Mouse (Mus musculus): ENCODE results near the gene Gm11232. TPM values are rescaled to one million over a fixed set of nuclear protein-coding genes. Genes with fewer than 3 reads are reported as not detected.

Gm11232 gene
- not detected in 2 replicates for polyA plus RNA-seq (2015; fragmentation: Nextera tagmentation; extraction: Ambion mirVana)

DNA sequence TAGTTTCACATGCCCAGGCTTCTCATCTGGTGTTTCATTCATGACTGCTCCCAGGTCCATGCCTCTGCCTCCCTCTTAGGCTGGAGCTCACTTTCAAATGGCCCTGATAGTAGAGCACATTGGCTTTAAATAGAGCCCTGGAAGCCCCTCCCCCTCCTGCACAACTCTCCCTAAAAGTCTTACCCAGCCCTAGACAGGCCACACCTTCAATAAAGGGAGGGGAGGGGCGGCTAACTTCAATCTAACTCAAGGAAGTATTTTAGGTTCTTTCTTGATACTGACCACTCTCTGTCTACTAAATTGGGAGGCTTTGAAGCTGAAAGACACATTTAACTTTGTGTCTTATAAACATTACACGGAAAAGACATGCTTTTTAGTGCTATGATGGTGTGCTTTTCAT, at the start of gene Gm11232:
Gene Gm11232, minus strand, starts transcription at position 101 of the 400 bp plus-strand sequence.
- H3K27ac ChIP-seq (ENCODE audit: low read length): no peak within 1 kb of the TSS
- ATAC-seq (ENCODE audit: low read depth): no peak
- 44% methylated on average over 2 of the region's 2 CpGs for WGBS (ENCODE audit: insufficient replicate concordance)

GRCm38 (mm10) chr4:71805977-71806534, 48.3 kb upstream of the Gm11232 start:
- H3K27ac ChIP-seq (ENCODE audit: low read length): no peak overlapping the region
- ATAC-seq (ENCODE audit: low read depth): no peak
- H3K9ac ChIP-seq (ENCODE audit: low read depth, low read length): no peak overlapping the region
- no peaks in the 10 kb centered on the region for H3K36me3 ChIP-seq (ENCODE audit: control insufficient read depth, insufficient read depth)
- H3K4me3 ChIP-seq (ENCODE audit: low read depth, low read length): no peak overlapping the region
- no peaks in the 10 kb centered on the region for H3K27me3 ChIP-seq (ENCODE audit: control insufficient read depth, insufficient read depth, low read depth, low read length)
- H3K9me3 ChIP-seq (replicated peaks; ENCODE audit: control insufficient read depth, low read length): no peaks in the 10 kb centered on the region
- H3K4me2 ChIP-seq (ENCODE audit: low read depth, low read length): no peak overlapping the region
- 44% methylated on average over 2 of the region's 2 CpGs for WGBS (ENCODE audit: insufficient replicate concordance)
- no peaks in the 10 kb centered on the region for H3K4me1 ChIP-seq (ENCODE audit: control insufficient read depth, low read depth, low read length)

More for the DNA sequence above, at the start of gene Gm11232:
- no peak within 1 kb of the TSS for H3K9ac ChIP-seq (ENCODE audit: low read depth, low read length)
- H3K4me3 ChIP-seq (ENCODE audit: low read depth, low read length): no peak within 1 kb of the TSS
- no peaks in the 10 kb centered on the region for H3K4me1 ChIP-seq (ENCODE audit: control insufficient read depth, low read depth, low read length)
- no peaks in the 10 kb centered on the region for H3K9me3 ChIP-seq (replicated peaks; ENCODE audit: control insufficient read depth, low read length)
- H3K36me3 ChIP-seq (ENCODE audit: control insufficient read depth, insufficient read depth): no peaks in the 10 kb centered on the region
- H3K4me2 ChIP-seq (ENCODE audit: low read depth, low read length): no peak within 1 kb of the TSS
- H3K27me3 ChIP-seq (ENCODE audit: control insufficient read depth, insufficient read depth, low read depth, low read length): no peaks in the 10 kb centered on the region

DNA sequence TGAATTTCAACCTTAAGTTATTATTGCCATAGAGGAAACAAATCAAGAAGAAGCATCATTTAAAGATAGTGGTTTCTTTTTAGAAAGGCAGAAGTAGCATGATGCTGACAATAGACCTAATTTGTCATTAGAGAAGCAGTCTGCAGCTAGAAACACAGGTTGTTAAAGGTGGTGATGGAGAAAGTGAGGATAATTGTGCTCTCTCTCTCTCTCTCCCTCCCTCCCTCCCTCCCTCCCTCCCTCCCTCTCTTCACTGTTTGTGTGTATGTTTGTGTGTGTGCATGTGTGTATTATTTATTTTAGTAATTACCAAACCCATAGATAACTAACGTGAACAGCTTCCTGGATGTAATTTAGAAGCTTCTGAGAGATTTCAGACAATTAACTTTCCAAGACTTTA, 7.8 kb upstream of the Gm11232 start:
- no peak for ATAC-seq (ENCODE audit: low read depth)
- no peak overlapping the region for H3K27ac ChIP-seq (ENCODE audit: low read length)
- no peak overlapping the region for H3K4me2 ChIP-seq (ENCODE audit: low read depth, low read length)
- H3K4me3 ChIP-seq (ENCODE audit: low read depth, low read length): no peak overlapping the region
- H3K9ac ChIP-seq (ENCODE audit: low read depth, low read length): no peak overlapping the region
- no peaks in the 10 kb centered on the region for H3K27me3 ChIP-seq (ENCODE audit: control insufficient read depth, insufficient read depth, low read depth, low read length)
- no peaks in the 10 kb centered on the region for H3K9me3 ChIP-seq (replicated peaks; ENCODE audit: control insufficient read depth, low read length)
- WGBS (ENCODE audit: insufficient replicate concordance): 35% methylated on average over 1 of the region's 1 CpGs
- H3K4me1 ChIP-seq (ENCODE audit: control insufficient read depth, low read depth, low read length): no peaks in the 10 kb centered on the region
- H3K36me3 ChIP-seq (ENCODE audit: control insufficient read depth, insufficient read depth): no peaks in the 10 kb centered on the region

- H3K36me3 ChIP-seq (ENCODE audit: control insufficient read depth, insufficient read depth): no peaks in the 10 kb centered on the region
- no peak overlapping the region for H3K4me2 ChIP-seq (ENCODE audit: low read depth, low read length)
- no peak overlapping the region for H3K9ac ChIP-seq (ENCODE audit: low read depth, low read length)
- WGBS (ENCODE audit: insufficient replicate concordance): 69% methylated on average over 3 of the region's 3 CpGs
- H3K27me3 ChIP-seq (ENCODE audit: control insufficient read depth, insufficient read depth, low read depth, low read length): no peaks in the 10 kb centered on the region
- no peaks in the 10 kb centered on the region for H3K4me1 ChIP-seq (ENCODE audit: control insufficient read depth, low read depth, low read length)
- no peak for ATAC-seq (ENCODE audit: low read depth)
- H3K27ac ChIP-seq (ENCODE audit: low read length): no peak overlapping the region
- H3K9me3 ChIP-seq (replicated peaks; ENCODE audit: control insufficient read depth, low read length): no peaks in the 10 kb centered on the region
- no peak overlapping the region for H3K4me3 ChIP-seq (ENCODE audit: low read depth, low read length)
These were observed 7.3 kb upstream of the Gm11232 start for GRCm38 (mm10) chr4:71765071-71765470.

GRCm38 (mm10) chr4:71756441-71757221, 1.1 kb downstream of the Gm11232 start:
- no peaks in the 10 kb centered on the region for H3K27me3 ChIP-seq (ENCODE audit: control insufficient read depth, insufficient read depth, low read depth, low read length)
- H3K4me1 ChIP-seq (ENCODE audit: control insufficient read depth, low read depth, low read length): no peaks in the 10 kb centered on the region
- H3K4me3 ChIP-seq (ENCODE audit: low read depth, low read length): no peak overlapping the region
- no peak overlapping the region for H3K9ac ChIP-seq (ENCODE audit: low read depth, low read length)
- no peak overlapping the region for H3K4me2 ChIP-seq (ENCODE audit: low read depth, low read length)
- no peak overlapping the region for H3K27ac ChIP-seq (ENCODE audit: low read length)
- no peaks in the 10 kb centered on the region for H3K9me3 ChIP-seq (replicated peaks; ENCODE audit: control insufficient read depth, low read length)
- 53% methylated on average over 11 of the region's 11 CpGs for WGBS (ENCODE audit: insufficient replicate concordance)
- ATAC-seq (ENCODE audit: low read depth): no peak
- no peaks in the 10 kb centered on the region for H3K36me3 ChIP-seq (ENCODE audit: control insufficient read depth, insufficient read depth)

- no peaks in the 10 kb centered on the region for H3K36me3 ChIP-seq (ENCODE audit: control insufficient read depth, insufficient read depth)
- no peak overlapping the region for H3K4me3 ChIP-seq (ENCODE audit: low read depth, low read length)
- H3K9me3 ChIP-seq (replicated peaks; ENCODE audit: control insufficient read depth, low read length): no peaks in the 10 kb centered on the region
- no peak overlapping the region for H3K27ac ChIP-seq (ENCODE audit: low read length)
- H3K27me3 ChIP-seq (ENCODE audit: control insufficient read depth, insufficient read depth, low read depth, low read length): no peaks in the 10 kb centered on the region
- no peak overlapping the region for H3K4me2 ChIP-seq (ENCODE audit: low read depth, low read length)
- 46% methylated on average over 1 of the region's 1 CpGs for WGBS (ENCODE audit: insufficient replicate concordance)
- H3K9ac ChIP-seq (ENCODE audit: low read depth, low read length): no peak overlapping the region
- H3K4me1 ChIP-seq (ENCODE audit: control insufficient read depth, low read depth, low read length): no peaks in the 10 kb centered on the region
- no peak for ATAC-seq (ENCODE audit: low read depth)
These were observed 12.0 kb downstream of the Gm11232 start for GRCm38 (mm10) chr4:71745741-71746140.

DNA sequence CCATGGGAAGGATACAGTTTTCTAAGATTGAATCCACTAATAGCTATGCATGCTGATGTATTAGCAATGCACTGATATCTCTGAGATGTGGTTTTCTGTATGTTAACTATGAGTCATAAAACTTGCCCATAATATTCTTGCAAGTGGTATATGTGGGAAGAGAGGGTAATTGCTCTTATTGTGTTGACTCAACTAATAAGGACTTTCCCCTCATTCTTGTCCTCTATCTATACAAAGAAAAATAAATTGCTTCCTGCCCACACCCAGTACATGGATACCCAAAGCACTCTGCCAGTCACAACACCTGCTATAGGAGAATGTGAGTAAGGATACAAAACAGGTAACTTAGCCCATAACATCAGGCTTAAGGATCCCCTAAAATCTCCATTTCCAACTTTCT, 21.2 kb downstream of the Gm11232 start:
- Histone ChIP-seq H3K4me2 (ENCODE audit: low read depth, low read length) (no peak overlapping the region), H3K4me1 (ENCODE audit: control insufficient read depth, low read depth, low read length) (no peaks in the 10 kb centered on the region), H3K27ac (ENCODE audit: low read length) (no peak overlapping the region), H3K9ac (ENCODE audit: low read depth, low read length) (no peak overlapping the region), H3K9me3 (replicated peaks; ENCODE audit: control insufficient read depth, low read length) (no peaks in the 10 kb centered on the region), H3K4me3 (ENCODE audit: low read depth, low read length) (no peak overlapping the region), H3K27me3 (ENCODE audit: control insufficient read depth, insufficient read depth, low read depth, low read length) (no peaks in the 10 kb centered on the region), H3K36me3 (ENCODE audit: control insufficient read depth, insufficient read depth) (no peaks in the 10 kb centered on the region)
- ATAC-seq (ENCODE audit: low read depth): no peak

- Histone ChIP-seq H3K27me3 (ENCODE audit: control insufficient read depth, insufficient read depth, low read depth, low read length) (no peaks in the 10 kb centered on the region), H3K4me2 (ENCODE audit: low read depth, low read length) (no peak overlapping the region), H3K9ac (ENCODE audit: low read depth, low read length) (no peak overlapping the region), H3K4me1 (ENCODE audit: control insufficient read depth, low read depth, low read length) (no peaks in the 10 kb centered on the region), H3K9me3 (replicated peaks; ENCODE audit: control insufficient read depth, low read length) (no peaks in the 10 kb centered on the region), H3K27ac (ENCODE audit: low read length) (no peak overlapping the region), H3K36me3 (ENCODE audit: control insufficient read depth, insufficient read depth) (no peaks in the 10 kb centered on the region), H3K4me3 (ENCODE audit: low read depth, low read length) (no peak overlapping the region)
- WGBS (ENCODE audit: insufficient replicate concordance): 62% methylated on average over 3 of the region's 3 CpGs
- no peak for ATAC-seq (ENCODE audit: low read depth)
These were observed 22.5 kb downstream of the Gm11232 start for GRCm38 (mm10) chr4:71735261-71735660.

DNA sequence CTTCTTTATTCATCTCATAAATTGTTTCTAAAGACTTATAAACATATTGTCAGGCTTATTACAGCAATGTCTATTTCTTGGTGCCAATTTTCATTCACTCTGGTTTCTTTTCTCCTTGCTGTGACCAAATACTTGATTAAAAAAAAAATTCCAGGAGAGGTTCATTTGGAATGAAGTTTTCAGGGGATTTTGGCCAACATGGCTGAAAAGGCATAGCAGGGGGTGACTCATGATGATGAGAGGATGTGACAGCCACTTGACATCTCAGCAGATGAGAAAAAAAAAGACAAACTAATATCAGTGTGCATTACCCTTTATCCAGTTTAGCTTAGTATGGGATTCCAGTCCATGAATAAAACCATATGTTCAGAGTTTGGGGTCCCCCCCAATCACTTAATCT, 28.4 kb downstream of the Gm11232 start:
- H3K4me2 ChIP-seq (ENCODE audit: low read depth, low read length): no peak overlapping the region
- H3K9me3 ChIP-seq (replicated peaks; ENCODE audit: control insufficient read depth, low read length): no peaks in the 10 kb centered on the region
- no peaks in the 10 kb centered on the region for H3K27me3 ChIP-seq (ENCODE audit: control insufficient read depth, insufficient read depth, low read depth, low read length)
- no peaks in the 10 kb centered on the region for H3K36me3 ChIP-seq (ENCODE audit: control insufficient read depth, insufficient read depth)
- ATAC-seq (ENCODE audit: low read depth): no peak
- H3K4me1 ChIP-seq (ENCODE audit: control insufficient read depth, low read depth, low read length): no peaks in the 10 kb centered on the region
- no peak overlapping the region for H3K4me3 ChIP-seq (ENCODE audit: low read depth, low read length)
- H3K9ac ChIP-seq (ENCODE audit: low read depth, low read length): no peak overlapping the region
- no peak overlapping the region for H3K27ac ChIP-seq (ENCODE audit: low read length)
